Mouse (Mus musculus) megakaryocyte progenitor cell, adult 5-6 weeks (primary cell): Measurements from ENCODE around the gene Enox1. TPM values are rescaled to one million over a fixed set of nuclear protein-coding genes. Genes with fewer than 3 reads are reported as not detected.

Source experiments
- ATAC-seq: replicated peaks from 2 replicates; pipeline ENCODE4 v1.8.0; 2016; ENCODE audit warnings: mild to moderate bottlenecking, moderate TSS enrichment, inconsistent platforms; ENCODE audit not compliant: poor library complexity
- total RNA-seq, 2 experiments: library from RNA; stranded (forward) in 1 of 2; stranded (reverse) in 1 of 2; fragments of 157-497, 149-512 nt in 1 of 2; fragments of 200-1000 nt in 1 of 2; gene quantifications; 2 replicates each; pipeline versions ENCODE4 v1.2.3 to v1.2.4; 2015 to 2017

Enox1 gene
- total RNA-seq, 2 experiments from 2014 or later, result not detected

DNA sequence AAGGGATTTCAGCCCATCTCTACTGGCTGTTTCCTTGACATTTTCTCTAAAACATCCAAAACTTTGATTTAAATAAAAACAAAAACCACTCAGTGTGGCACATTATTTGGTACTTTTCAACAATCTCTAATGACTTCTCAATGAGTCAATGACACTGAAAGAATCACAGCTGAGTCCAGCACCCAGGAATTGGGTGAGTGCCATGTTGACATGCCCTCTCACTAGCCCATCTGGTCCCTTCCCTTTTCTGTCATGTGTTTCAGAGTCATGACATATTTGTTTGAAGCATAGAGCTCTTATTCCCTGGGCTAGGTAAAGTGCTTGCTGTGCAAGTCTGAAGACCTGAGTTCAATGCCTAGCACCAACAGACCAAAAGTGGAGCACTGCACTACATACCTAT is 582.8 kb downstream of the Enox1 start:
- ATAC-seq, result no peak

- no peak for ATAC-seq
Observed at GRCm38 (mm10) chr14:77744638-77745240, 588.2 kb downstream of the Enox1 start.

- no peak for ATAC-seq
Observed at GRCm38 (mm10) chr14:77748920-77749319, 592.4 kb downstream of the Enox1 start.

Other genes with a start within 250 kb of the Enox1 start
- gene Ccdc122, start 120.0 kb upstream of the Enox1 start, total RNA-seq (2015), result 14.8 and 15.3 TPM in 2 replicates
- gene Ccdc122, start 120.0 kb upstream of the Enox1 start, total RNA-seq (2017), result 12.1 and 19.2 TPM in 2 replicates
- gene Lacc1, start 119.9 kb upstream of the Enox1 start, total RNA-seq (2015), result 16.8 and 17.1 TPM in 2 replicates
- 7.4 and 11.0 TPM in 2 replicates for gene Lacc1, start 119.9 kb upstream of the Enox1 start, total RNA-seq (2017)